Mouse (Mus musculus): ENCODE measurements around the gene Bfar. TPM values are rescaled to one million over a fixed set of nuclear protein-coding genes. Genes with fewer than 3 reads are reported as not detected.

Bfar gene
- polyA plus RNA-seq, 1 experiment from 2014 or later, result 52.2 TPM

DNA sequence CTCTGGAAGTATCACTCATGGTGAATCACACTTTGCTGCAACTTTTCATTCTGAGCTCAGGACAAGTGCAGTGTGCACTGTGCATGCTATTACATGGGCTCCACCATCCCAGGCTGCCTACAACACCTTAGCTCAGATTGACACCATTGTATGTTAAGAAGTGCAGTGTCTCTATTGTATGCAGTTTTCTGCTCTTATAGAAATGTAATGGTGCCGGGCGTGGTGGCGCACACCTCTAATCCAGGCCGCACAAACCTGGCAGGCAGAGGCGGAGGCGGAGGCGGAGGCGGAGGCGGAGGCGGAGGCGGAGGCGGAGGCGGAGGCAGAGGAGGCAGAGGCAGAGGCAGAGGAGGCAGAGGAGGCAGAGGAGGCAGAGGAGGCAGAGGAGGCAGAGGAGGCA lies 79.0 kb downstream of the Bfar start:
- Histone ChIP-seq H3K36me3 (ENCODE audit: control insufficient read depth, insufficient read depth, low read length) (no peaks in the 10 kb centered on the region), H3K4me2 (ENCODE audit: low read length) (no peak overlapping the region), H3K4me1 (ENCODE audit: control insufficient read depth, insufficient read depth, low read depth, low read length) (peaks cover 4% of the 10 kb centered on the region; the same call in 1 of the 2 replicates), H3K9ac (ENCODE audit: low read depth, low read length) (no peak overlapping the region), H3K9me3 (ENCODE audit: control insufficient read depth, low read length) (no peaks in the 10 kb centered on the region), H3K27me3 (replicated peaks; ENCODE audit: control insufficient read depth, insufficient read depth, low read length) (no peaks in the 10 kb centered on the region), H3K4me3 (ENCODE audit: low read length) (no peak overlapping the region), H3K27ac (ENCODE audit: low read depth, low read length) (no peak overlapping the region)
- ATAC-seq, result no peak
- whole genome bisulfite sequencing, result 96% methylated on average over 13 of the region's 13 CpGs

Other genes starting within 250 kb of the Bfar start
- gene Parn, start 3.7 kb upstream of the Bfar start, polyA plus RNA-seq (2015; fragmentation: Nextera tagmentation; extraction: Ambion mirVana), result 31.4 and 31.7 TPM in 2 replicates
- gene 3110001I22Rik, start 71 bp downstream of the Bfar start, polyA plus RNA-seq (2015; fragmentation: Nextera tagmentation; extraction: Ambion mirVana), result 6.0 and 6.7 TPM in 2 replicates
- gene Pla2g10, start 59.1 kb downstream of the Bfar start, polyA plus RNA-seq (2015; fragmentation: Nextera tagmentation; extraction: Ambion mirVana), result 0.51 TPM in 1 of 2 replicates, not detected in the other
- 76.6 and 88.3 TPM in 2 replicates for gene Rrn3, start 108.8 kb downstream of the Bfar start, polyA plus RNA-seq (2015; fragmentation: Nextera tagmentation; extraction: Ambion mirVana)
- 204 and 217 TPM in 2 replicates for gene Ntan1, start 147.0 kb downstream of the Bfar start, polyA plus RNA-seq (2015; fragmentation: Nextera tagmentation; extraction: Ambion mirVana)
- gene Pdxdc1, start 231.3 kb downstream of the Bfar start, polyA plus RNA-seq (2015; fragmentation: Nextera tagmentation; extraction: Ambion mirVana), result 74.1 and 77.1 TPM in 2 replicates
- 39.3 and 46.2 TPM in 2 replicates for gene Mpv17l, start 231.3 kb downstream of the Bfar start, polyA plus RNA-seq (2015; fragmentation: Nextera tagmentation; extraction: Ambion mirVana)